Mouse (Mus musculus): Measurements from ENCODE around the gene Smco3. TPM values are rescaled to one million over a fixed set of nuclear protein-coding genes. Genes with fewer than 3 reads are reported as not detected.
"Not testable (repeated sequence)": the region's sequence is repeated elsewhere in the genome, so short reads cannot be mapped to it uniquely, and the experiment has no call there.

Smco3 gene
- total RNA-seq (2022) = 10 to 100 TPM in 2 of 4 experiments, 1 to 10 TPM in 2; 7.3 to 13.2 (median 10.2) TPM

DNA sequence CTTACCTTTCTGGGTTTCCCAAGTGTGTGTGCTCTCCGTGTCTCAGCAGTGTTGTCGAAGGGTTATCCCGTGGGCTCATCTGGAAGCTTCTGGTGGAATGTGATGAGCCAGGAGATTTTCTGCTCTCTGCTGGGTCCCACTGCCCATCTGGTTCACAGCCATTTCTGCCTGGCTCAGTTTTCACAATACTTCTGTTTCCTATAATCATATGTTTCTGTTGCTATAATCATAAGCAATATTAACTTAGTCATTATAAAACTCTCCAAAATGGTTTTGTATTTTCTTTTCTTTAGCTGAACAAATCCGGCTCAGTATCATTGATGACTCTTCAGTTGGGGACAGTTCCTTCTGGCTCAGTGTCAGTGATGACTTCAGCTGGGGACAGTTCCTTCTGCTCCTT lies at the start of gene Smco3:
Gene Smco3 (minus strand): TSS at position 101 of the 400 bp plus-strand sequence.
- DNase-seq (ENCODE audit: low spot score in 2 of 2) = no peak

- DNase-seq (ENCODE audit: low spot score in 2 of 2) = not testable (repeated sequence)
Measured at GRCm38 (mm10) chr6:136884766-136885165, 49.5 kb upstream of the Smco3 start.

DNA sequence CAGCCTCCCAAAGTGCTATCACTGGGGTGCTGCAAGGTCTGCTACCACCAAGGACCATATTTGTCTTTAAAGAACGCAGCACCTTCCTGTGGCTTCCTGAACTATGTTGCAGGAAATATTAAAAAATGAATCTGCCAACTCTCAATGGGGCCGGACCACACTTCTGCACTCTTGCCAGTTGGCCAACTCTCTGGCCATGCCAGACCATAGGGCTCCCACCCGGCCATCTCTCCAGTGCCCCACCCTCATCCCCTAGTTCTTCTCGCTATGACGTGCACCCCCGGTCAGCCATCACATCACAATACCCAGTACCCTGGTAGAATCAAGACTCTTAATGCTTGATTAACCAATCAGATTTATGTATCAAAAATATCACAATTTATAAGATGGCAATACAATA lies 48.7 kb upstream of the Smco3 start:
- no peak for DNase-seq (ENCODE audit: low spot score in 2 of 2)

GRCm38 (mm10) chr6:136883431-136883915 lies 48.2 kb upstream of the Smco3 start:
- no peak for DNase-seq (ENCODE audit: low spot score in 2 of 2)

DNA sequence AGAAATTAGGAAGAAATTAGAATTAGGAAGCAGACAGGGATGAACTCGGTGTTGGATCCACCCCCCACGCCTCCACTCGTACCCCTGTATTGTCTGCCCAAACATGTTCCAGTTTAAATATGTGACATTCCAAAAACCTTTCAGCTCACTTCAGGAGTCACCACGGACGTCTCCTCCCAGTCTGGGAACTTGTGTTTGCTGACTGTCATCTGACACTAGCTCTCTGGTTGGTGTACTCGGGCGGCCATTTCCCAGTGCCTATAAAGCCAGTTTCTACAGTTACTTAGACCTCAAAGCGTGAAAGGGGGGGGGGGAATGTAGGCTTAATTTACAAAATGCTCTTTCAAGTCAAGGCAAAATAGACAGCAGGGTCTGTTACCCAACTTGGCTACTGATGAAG lies 46.4 kb upstream of the Smco3 start:
- no peak for DNase-seq (ENCODE audit: low spot score in 2 of 2)

DNA sequence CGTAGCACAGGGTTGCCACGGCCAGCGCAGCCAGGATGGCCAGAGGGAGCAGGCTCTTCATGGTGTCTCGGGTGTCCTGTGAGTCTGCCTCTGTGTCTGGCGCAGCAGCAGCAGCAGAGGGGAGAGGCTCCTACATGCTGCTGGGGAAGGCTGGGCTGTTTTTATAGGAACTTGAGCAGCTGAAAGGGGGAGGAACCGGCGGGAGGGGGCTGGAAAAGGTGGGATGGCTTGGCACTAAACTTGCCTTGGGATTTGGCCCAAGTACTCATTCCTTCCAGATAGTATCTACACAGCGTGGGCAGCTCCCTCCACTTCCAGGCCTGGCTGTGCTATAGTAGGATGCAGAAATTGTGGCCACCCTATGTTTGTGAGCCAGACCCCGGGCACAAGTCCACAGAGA lies 40.4 kb upstream of the Smco3 start, which contains the start of gene Mgp:
Gene Mgp (minus strand): TSS at position 154 of the 400 bp plus-strand sequence.
- DNase-seq (ENCODE audit: low spot score in 2 of 2) = peak in 1 of 2 experiments; percentile 32

- DNase-seq (ENCODE audit: low spot score in 2 of 2) = no peak
Measured at GRCm38 (mm10) chr6:136874599-136874998, 39.3 kb upstream of the Smco3 start.

- no peak for DNase-seq (ENCODE audit: low spot score in 2 of 2)
Measured at GRCm38 (mm10) chr6:136868921-136869320, 33.7 kb upstream of the Smco3 start.

- no peak for DNase-seq (ENCODE audit: low spot score in 2 of 2)
Measured at GRCm38 (mm10) chr6:136866150-136866549, 30.9 kb upstream of the Smco3 start.

- no peak for DNase-seq (ENCODE audit: low spot score in 2 of 2)
Measured at GRCm38 (mm10) chr6:136865360-136865759, 30.1 kb upstream of the Smco3 start.

DNA sequence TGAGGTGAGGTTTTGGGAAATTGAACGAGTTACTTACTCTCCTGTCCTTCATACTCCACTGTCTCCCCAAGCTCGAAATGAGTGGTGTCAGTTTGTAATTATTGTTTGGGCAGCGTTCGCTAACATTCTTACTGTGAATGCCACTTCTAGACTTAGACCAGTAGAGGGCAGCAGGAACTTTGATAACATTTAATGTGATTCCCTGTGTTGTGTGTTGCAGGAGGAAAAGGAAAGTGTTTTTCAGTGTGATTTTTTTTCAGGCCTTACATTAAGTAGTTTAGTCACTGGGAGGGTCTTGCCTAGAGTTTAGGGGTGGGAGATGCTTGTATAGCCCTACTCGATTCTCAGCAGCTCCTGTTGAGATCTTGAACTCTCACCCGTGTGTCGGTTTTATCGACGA lies 25.8 kb upstream of the Smco3 start:
- no peak for DNase-seq (ENCODE audit: low spot score in 2 of 2)

DNA sequence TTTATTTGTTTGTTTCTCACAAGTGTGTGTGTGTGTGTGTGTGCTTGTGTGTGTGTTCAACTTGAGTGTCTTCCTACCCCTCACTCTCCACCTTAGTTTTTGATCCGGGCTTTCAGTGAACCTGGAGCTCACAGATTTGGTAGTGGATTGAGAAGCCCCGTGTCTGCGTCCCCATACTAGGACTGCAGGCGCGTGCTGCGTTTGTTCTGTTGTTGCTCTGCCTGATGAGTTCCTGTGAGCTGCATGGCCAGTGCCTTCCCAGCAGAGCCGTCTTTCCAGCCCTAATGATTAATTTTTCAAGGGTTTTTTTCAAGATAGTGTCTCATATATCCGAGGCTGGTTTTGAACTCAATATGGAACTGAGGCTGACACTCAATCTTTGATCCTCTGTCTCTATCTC lies 23.2 kb upstream of the Smco3 start:
- DNase-seq (ENCODE audit: low spot score in 2 of 2) = no peak

- no peak for DNase-seq (ENCODE audit: low spot score in 2 of 2)
Measured at GRCm38 (mm10) chr6:136857873-136858260, 22.6 kb upstream of the Smco3 start.

GRCm38 (mm10) chr6:136857186-136857872 lies 22.1 kb upstream of the Smco3 start, which contains the start of gene Art4:
TSS of gene Art4 (minus strand) at chr6:136857733.
- DNase-seq (ENCODE audit: low spot score in 2 of 2) = no peak

DNA sequence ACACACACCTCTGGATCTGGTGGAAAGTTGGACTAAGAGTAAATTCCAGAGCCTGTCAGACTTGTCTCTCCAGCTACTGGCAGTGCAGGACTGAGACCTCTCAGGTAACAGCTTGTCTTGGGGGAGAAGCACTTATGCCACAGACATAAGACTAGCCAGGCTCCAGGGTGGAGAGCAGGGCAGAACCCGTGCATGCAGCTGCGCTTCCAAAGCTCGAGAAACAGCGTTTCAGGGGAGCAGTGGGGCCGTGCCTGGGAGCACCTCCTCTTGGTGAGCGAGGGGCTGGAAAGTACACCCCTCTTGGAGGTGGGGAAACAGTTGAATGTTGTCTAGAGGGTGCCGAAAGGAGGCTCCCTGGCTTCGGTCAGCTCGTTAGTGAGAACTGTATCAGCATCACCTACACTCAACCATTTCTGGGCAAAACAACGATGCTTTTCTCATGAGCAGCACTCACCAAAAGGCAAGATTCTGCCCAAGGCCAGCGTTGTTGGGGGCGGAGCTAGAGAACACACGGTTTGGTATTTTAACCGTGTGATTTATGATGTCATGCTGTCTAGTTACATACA lies 20.9 kb upstream of the Smco3 start:
- no peak for DNase-seq (ENCODE audit: low spot score in 2 of 2)

DNA sequence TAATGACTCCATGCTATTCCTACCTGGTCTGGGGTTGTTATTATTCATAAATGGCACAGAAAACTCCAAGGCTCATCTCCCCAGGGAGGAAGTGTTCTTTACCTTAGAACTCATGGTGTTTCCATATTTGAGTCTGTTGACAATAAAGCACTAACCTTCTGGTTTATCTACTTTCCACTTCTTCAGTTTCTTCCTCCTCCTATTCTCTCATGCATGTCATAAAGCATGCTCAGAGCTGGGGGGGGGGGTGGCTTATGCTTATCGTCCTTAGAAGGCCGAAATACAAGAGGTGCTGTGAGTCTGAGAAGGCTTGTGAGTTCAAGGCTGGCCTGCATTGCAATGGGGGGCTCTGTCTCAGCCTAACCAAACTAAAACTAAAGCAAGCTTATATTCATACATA lies 19.9 kb upstream of the Smco3 start:
- no peak for DNase-seq (ENCODE audit: low spot score in 2 of 2)

GRCm38 (mm10) chr6:136854361-136854781 lies 19.1 kb upstream of the Smco3 start:
- no peak for DNase-seq (ENCODE audit: low spot score in 2 of 2)

DNA sequence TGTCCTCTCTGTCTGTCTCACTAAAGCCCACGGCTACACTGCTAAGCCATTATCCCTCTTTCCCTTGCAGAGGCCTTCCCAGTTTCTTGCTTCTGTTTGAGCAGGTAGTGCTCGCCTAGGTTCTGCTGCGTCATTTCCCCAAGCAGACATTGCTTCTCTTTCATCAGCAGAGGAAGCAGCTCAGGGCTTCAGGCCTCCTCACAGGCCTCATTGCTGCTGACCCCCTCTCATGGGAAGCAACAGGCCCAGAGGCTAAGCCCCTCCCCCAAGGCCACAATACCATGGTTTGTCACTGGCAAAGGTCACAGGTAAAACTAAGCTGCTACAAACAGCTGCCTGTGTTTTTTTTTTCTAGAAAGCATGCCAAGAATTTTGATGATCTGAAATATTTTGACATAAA lies 17.5 kb upstream of the Smco3 start:
- DNase-seq (ENCODE audit: low spot score in 2 of 2) = no peak

DNA sequence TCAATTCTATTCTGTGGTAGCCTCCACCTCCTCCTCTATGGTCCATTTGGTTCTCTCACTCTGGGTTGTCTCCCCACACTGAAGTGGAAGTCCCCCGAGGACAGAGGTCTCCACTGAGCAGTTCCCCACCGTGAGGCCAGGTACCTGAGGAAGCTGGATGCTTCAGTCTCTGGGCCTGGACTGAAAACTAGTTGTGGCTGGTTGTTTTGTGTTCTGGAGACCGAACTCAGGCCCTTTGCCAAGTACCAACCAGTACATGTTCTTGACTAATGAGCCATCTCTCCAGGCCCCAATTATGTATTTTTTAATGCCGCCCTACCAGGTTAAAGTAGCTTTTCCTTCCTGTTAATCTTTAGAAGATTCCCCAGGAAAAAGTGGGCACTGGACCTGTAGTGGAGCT lies 17.1 kb upstream of the Smco3 start:
- DNase-seq (ENCODE audit: low spot score in 2 of 2) = no peak

GRCm38 (mm10) chr6:136850267-136850666 lies 15.0 kb upstream of the Smco3 start:
- DNase-seq (ENCODE audit: low spot score in 2 of 2) = no peak

- DNase-seq (ENCODE audit: low spot score in 2 of 2) = no peak
Measured at GRCm38 (mm10) chr6:136848971-136849370, 13.7 kb upstream of the Smco3 start.

GRCm38 (mm10) chr6:136848399-136848798 lies 13.1 kb upstream of the Smco3 start:
- DNase-seq (ENCODE audit: low spot score in 2 of 2) = no peak

GRCm38 (mm10) chr6:136847790-136848189 lies 12.5 kb upstream of the Smco3 start:
- DNase-seq (ENCODE audit: low spot score in 2 of 2) = peak; percentile 43 to 65

Measured in layer of hippocampus, adult 8-10 months (tissue).